Mouse (Mus musculus) CD4-positive, CD25-positive, alpha-beta regulatory T cell, adult 2 months (primary cell): Measurements from ENCODE around the gene Lmx1a.

Experiments
- DNase-seq: peaks from one replicate; pipeline ENCODE4 v3.0.0-alpha.2; 2012; ENCODE audit warnings: low read depth, low spot score

The Lmx1a gene

DNA sequence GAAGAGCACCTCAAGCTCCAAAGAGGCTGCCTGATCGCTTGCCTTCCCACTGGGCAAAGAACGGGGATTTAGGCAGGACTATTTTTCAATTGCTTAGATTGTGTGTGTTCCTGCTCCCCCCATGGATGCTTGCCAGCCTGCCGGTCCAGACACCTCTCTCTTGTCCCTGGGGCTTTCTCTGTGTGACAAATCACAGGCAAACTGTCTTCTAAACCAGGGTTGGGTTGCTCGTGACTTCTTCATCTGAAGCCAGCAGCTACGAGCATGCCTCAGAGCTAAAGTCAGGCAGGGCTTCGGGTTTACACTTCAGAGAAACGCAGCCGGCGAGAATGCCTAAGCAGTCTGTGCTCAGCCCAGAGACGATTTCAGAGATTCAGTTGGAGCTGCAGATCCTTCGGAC, 189.3 kb downstream of the Lmx1a start:
- DNase-seq = no peak

GRCm38 (mm10) chr1:167885776-167886175, 196.7 kb downstream of the Lmx1a start:
- DNase-seq = no peak

DNA sequence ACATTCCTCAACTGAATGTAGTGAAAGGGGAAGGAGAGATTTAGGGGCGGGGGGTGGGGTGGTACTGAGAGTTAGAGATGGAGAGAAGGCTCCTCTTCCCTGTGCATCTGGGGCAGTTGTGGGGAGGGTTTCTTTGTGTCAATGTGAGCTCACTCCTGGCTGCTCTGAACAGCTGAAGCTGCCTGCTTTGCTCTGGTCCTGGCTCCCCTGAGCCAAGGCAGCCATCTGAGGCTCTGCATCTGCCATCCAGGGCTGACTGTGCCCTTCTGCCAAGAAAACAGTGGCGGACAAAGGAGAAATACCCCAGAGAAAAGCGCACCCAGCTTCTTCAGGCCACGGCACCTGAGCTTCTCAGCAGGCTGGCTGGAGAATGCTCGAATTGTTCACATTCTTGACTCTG, 199.1 kb downstream of the Lmx1a start:
- no peak for DNase-seq

GRCm38 (mm10) chr1:167888816-167889215, 199.8 kb downstream of the Lmx1a start:
- DNase-seq = no peak

GRCm38 (mm10) chr1:167896234-167896633, 207.2 kb downstream of the Lmx1a start:
- no peak for DNase-seq
